Mouse (Mus musculus): Measurements from ENCODE around the gene Gli2.

- no peak for TF ChIP-seq CTCF (IDR thresholded peaks at IDR 0.05; ENCODE audit: insufficient read depth, low read depth, low read length)
- no peak for TF ChIP-seq POLR2A (IDR thresholded peaks at IDR 0.05; ENCODE audit: insufficient read depth, low read depth, low read length)
These were observed 227.8 kb downstream of the Gli2 start for GRCm38 (mm10) chr1:118825467-118826219.

Data from olfactory bulb, adult 2 months (tissue).